Mouse (Mus musculus): ENCODE data around the gene 4933414I15Rik.
A peak's percentile ranks its signal among the peaks of the same experiment; 100 is the strongest.

4933414I15Rik gene

DNA sequence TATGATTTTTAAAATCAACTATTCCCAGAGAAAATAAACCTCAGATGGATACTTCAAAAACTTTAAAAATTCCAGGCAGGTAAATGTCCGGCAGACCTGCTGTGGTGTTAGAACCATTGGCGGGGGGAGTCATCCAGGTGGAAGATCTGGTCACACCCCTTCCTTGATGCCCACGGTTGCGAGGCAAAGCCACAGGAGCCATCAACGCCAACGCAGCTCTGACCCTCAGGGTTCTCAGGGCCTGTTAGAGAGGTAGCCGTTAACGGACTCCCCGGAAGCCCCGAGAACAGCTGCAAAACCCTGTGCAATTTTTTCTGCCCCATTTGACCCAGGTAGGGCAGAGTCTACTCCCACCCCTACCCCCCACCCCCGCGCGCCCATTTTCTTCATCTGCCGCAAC, at the start of gene 4933414I15Rik:
Gene 4933414I15Rik, minus strand, starts transcription at position 260 of the 400 bp plus-strand sequence.
- DNase-seq (ENCODE audit: low read depth, low spot score): no peak

DNA sequence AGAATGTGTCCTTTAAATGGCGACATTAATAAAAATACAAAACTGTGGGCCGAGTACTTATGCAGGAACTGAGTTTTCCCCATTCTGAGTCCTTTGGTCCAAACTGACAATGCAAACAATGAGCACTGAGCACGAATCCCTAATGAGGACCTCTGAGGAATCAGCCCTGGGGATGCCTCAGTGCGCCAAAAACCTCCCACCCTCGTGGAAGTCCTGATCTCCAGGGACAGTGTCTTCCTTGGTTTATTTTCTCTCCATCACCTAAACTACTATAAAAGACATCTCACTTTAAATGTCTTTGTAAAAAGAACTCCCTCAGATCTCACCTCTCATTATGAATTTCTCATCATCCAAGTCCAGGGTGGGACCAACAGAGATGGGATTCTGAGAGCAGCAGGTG, 38.1 kb upstream of the 4933414I15Rik start, which contains the start of gene Olfr1377:
Gene Olfr1377, plus strand, starts transcription at position 301 of the 400 bp plus-strand sequence.
- no peak for DNase-seq (ENCODE audit: low read depth, low spot score)

DNA sequence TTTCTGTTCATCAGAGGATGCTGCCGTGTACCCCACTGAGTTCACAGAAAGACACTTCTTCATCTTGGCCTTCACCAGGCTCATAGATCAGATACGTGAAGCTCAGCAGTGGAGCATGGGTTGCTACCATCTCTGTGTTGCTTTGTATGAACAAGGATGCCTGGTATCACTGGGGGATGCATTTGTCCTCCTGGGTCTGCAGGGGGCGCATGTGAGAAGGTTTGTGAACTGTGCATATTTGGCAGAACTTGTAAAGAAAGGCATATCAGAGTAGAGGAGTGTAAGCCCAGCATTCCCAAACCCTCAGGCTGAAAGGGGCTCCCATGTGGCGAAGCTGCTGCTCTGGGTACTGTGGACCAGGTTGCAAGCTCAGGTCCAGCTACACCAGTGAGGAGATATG, 33.7 kb upstream of the 4933414I15Rik start:
- DNase-seq (ENCODE audit: low read depth, low spot score): peak; percentile 3

DNA sequence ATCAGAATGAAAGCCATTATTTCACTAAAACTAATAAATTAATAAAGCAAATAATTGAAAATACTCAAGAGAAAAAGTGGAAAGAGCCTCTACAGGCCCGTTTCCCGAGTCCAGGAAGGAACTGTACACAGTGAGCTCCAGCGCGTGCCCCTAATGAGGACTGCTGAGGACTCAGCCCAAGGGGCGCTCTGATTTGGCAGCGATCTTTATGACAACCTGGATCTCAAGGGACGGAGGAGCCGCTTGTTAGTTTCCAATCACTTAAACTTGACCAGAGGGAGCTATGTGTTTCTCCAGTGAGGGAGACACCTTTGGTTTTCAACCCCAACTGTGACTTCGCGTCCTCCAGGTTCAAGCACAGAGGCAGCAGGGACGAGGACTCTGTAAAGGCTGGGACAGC, 22.7 kb upstream of the 4933414I15Rik start, which contains the start of gene Olfr1378:
Gene Olfr1378, plus strand, starts transcription at position 301 of the 400 bp plus-strand sequence.
- no peak for DNase-seq (ENCODE audit: low read depth, low spot score)

DNA sequence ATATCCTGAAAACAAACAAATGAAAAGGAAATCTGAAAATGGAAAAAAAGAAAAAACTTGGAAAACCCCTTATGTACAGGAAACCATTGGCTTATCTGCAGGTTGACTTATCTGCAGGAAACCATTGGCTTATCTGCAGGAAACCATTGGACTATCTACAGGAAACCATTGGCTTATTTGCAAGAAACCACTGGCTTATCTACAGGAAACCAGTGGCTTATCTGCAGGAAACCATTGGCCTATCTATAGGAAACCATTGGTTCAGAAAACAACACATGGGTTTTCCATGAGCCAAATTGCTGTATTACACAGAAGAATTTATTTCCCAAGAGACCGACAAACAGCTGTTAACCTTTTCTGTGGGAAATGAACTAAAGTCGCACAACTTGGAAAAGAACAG, 21.3 kb upstream of the 4933414I15Rik start:
- no peak for DNase-seq (ENCODE audit: low read depth, low spot score)

DNA sequence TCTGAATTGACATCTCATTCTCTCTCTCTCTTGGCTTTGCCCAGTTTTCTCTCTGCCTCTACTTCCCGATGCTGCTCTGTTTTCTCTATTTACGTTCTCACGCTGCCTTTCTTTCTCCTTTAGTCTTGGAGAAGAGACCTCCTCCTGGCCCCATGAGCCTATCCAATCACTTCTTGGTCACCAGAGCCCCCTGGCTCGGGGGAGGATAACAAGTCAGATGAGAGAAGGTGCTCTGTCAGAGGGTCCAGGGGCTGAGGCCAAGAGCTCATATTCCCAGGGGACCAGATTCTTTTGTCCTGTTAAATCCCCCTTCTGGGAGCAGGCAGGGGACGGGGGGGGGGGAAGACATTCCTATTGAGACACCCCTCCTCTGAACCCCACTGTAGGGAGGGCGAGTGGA, 10.1 kb upstream of the 4933414I15Rik start, which contains the start of gene Prop1:
Gene Prop1, minus strand, starts transcription at position 101 of the 400 bp plus-strand sequence.
- no peak for DNase-seq (ENCODE audit: low read depth, low spot score)

DNA sequence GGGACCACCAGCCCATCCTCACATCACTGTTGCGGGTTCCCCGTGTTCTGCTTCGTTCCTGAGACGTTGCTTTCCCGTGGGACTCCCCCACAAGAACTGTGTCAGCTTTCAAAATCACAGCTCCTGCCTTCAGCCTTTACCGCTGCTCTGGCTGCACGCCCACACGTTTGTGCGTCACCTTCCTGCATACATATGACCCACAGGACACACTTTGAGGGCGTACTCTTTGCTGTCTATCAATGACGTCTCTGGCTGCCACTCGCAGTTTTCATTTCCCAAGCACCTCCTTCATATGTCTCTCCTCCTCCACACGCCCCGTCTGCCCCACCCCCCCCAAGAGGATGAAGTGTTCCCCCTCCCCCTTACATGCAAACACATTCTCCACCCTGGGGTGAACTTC, 8.7 kb upstream of the 4933414I15Rik start:
- DNase-seq (ENCODE audit: low read depth, low spot score): peak; percentile 89

DNA sequence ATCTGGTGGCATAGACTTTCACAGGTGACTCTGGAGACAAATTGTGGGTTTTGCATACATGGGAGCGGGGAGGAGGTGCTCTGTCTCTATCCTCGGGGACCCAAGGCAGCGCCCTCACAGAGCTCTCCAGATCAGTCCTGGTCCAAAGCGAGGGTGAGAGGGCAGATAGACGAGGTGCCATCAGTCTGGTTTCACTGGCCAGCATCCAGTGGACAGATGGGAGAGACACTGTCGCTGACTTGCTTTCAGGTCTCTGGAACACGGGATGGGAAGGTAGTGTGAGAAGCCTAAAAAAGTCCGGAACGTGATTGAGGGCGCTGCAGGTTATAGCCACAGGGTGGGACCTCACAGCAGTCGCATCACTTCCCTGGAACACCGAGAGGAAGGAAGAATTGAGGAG, 1.2 kb downstream of the 4933414I15Rik start:
- DNase-seq (ENCODE audit: low read depth, low spot score): peak; percentile 16

DNA sequence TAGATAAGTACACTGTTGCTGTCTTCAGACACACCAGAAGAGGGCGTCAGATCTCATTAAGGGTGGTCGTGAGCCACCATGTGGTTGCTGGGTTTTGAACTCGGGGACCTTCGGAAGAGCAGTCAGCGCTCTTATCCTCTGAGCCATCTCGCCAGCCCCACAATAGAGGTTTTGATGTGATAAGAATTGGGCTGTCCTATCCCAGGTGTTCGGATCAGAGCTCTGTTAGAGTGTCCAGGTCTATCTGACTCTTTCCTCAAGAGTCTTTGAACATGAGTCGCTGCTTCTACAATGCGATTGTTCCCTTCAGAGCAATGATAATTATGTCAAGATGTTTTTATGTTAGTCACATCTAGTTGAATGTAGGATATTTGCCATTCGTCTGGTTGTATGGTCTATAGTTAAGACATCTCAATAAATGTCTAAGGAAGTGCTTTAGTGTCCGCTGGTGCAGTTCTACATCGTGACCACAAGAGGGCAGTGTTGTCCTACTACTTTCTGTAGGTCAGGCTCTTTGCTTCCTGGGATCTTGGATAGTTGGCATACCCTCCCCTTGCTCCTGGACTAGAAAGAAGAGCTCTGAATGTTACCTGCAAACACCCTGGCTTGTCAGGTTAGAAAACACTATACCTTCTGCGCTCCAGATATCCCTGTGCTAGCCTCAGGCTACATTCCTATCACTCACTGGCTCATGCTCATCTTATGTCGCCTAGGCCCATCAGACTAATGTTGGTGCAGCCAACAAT, 3.8 kb downstream of the 4933414I15Rik start:
- peak; percentile 79 for DNase-seq (ENCODE audit: low read depth, low spot score)

DNA sequence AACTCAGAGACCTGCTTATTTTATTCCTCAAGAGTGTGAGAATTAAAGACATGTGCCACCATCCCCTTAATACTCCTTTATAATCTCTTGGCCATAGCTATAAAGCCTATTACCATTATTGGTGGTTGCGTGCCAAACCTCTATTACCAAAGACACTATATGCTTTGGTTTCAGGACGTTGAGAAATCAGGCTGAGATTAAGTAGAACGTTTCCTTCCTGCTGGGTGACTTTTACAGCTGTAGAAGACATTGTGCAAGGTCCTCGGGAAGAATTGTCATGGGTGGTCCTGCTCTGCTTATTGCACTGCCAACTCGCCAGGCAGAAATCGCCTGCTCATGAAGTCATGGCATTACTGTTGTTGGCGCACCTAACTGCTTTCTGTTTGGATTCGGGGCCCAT, 5.1 kb downstream of the 4933414I15Rik start:
- DNase-seq (ENCODE audit: low read depth, low spot score): no peak

DNA sequence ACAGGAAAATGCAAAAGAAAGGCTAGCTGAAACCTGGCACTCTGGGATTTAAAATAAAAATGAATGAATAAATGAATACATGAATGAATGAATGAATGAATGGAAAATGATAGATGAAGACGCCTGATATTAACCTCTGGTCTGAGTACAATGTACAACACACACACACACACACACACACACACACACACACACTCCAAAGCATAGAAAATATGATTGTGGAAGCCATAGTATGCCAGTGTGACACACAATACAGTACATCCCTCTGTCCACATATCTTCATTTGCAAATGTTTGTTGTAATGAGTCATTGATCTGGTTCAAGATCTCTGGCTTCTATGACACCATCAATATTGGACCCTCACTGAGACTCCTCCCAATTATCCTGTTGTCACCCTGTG, 11.5 kb downstream of the 4933414I15Rik start:
- DNase-seq (ENCODE audit: low read depth, low spot score): no peak

DNA sequence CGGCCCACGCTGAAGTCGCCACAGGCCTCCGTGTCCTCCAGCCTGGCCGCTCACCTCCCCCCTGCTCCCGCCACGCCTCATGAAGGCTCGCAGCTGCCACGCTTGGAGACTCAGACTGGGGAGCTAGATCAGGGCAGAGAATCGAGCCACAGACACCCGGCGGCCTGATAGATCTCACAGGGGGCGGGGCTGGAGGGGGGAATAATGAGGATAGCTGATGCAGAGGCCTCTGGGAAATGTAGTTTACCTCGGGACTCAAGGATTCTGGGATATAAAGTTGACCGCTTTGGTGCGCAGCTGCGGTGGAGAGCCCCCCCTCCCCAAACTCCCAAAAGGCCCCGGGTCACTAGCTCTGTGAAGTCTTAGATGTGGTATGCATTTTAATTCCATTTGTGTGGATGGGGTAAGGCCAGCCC, 12.1 kb downstream of the 4933414I15Rik start, which contains the start of gene Zfp354b:
Gene Zfp354b, minus strand, starts transcription at position 183 of the 416 bp plus-strand sequence.
- DNase-seq (ENCODE audit: low read depth, low spot score): peak; percentile 98

DNA sequence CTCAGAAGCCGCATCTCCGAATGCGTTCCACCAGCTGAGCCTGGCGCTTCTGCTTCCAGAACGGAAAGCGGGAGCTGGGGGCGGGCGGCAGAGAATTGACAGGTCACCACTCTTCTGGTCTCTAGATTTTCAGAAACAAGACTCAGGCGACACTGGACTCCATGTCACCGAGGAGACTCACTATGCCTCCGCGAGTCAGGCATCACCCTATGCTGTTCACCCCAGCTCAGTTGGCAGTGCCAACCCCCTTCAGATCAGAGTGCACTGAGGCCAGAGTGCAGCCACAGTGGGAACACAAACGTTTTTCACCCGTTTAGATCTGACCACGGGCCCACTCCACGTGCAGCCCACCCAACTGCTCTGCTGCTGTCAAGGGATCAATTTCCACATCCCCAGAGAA, 12.5 kb downstream of the 4933414I15Rik start:
- peak; percentile 50 for DNase-seq (ENCODE audit: low read depth, low spot score)

DNA sequence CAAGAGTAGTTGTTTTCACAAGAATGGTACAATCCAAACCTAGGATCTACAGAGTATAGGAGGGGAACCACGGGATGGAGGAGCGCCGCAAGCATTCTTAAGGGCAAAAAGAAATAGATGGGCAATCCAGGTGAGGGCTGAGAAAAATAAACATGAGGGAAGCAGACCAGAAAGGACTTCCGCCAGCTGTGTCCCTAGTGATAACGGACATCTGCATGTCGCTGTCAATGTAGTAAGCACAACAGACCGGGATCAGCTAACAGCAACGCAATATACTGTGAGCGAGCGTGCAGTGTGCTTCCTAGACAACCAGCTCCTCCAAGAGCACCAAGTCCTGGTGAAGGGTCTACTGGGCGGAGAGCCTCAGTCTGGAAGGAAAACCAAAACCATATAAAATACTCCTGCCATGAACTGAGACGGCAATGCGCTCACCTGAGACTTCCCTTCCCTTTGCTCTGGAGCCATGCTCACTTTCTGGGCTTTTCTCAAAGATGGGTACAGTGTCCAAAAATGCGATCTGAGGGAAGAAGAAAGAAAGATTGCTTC, 13.0 kb downstream of the 4933414I15Rik start:
- DNase-seq (ENCODE audit: low read depth, low spot score): peak; percentile 47

DNA sequence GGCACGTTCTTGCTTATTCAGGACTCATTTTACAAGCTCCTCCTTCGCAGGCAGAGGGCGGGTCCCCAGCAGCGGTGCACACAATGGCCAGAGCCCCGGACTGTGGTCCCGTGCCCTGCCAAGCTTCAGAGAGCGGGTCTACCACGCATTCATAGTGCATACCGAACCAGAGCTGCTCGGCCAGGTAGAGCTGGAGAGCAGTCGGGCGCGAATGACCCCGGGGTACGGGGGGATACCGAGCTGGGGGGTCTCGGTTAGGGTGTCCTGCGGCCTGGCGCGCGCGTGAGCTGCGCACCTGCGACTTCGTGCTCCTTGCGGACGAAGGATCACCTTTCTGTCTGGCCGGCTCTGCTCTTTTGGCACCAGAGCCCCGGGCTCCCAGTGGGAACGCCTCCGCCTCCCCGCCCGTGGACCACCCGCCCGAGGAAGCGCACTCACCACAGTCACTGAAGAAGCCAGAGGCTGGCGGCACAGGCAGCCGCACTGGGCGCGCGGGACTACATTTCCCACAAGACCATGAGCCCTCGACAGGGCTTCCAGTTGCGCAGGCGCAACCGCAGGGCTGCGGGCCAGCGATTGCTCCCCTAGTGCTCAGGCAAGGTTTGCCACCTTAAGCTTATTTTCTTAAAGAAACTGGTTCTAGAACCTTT, 27.8 kb downstream of the 4933414I15Rik start, which contains the start of gene Zfp2:
Gene Zfp2, minus strand, starts transcription at position 495 of the 650 bp plus-strand sequence.
- peak; percentile 97 for DNase-seq (ENCODE audit: low read depth, low spot score)

DNA sequence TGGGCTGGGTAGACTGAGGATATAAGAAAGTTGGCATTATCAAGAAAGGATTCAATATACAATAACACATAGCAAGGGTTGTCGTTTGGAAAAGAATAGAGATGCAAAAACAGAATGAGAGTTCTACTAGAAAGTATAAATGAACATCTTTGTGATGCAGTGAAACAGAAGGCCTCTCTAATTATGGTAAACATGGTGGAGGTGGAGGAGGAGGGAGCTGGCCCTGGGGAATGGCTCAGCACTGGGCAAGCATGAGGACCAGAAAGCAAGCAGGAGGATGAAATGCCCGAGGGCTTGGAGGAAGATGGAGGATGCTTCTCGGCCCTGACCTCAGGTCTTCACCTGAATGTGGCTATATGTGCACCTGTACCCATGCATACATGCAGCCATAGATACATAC, 29.1 kb downstream of the 4933414I15Rik start:
- DNase-seq (ENCODE audit: low read depth, low spot score): peak; percentile 60

DNA sequence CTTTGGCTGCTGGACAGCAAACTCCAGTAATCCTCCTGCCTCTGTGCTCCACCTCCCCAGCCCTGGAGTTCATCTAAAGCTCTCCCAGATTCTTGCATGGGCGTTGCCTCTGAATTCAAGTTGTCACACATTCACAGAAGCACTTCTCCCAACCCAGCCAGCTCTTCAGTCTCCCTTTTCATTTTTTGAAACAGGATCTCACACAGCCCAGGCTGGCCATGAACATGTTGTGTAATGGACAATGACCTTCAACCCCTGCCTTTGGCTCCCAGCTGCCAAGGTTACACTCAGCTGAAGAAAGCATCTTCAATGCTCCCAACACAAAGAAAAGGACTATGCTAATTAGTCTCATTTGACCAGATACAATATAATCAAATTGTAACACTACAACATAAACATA, 30.3 kb downstream of the 4933414I15Rik start:
- DNase-seq (ENCODE audit: low read depth, low spot score): no peak

DNA sequence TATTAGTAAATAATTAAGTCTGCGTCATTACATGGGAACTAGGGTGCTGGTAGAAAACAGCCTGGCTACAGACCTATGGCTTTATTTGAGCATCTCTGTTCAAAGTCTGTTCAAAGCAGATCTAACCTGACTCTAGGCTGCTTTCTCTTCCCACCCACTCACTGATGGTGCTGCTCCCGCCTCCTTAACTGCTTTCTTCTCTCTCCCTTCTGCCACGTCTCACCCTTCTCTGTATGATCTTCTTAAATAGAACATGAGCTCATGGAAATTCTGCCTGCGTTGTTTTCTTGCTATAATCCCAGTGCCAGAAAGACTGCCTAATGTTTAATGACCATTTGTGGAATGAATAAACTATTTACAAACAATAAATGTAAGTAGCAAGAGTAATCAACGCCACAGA, 35.4 kb downstream of the 4933414I15Rik start:
- DNase-seq (ENCODE audit: low read depth, low spot score): peak; percentile 87

DNA sequence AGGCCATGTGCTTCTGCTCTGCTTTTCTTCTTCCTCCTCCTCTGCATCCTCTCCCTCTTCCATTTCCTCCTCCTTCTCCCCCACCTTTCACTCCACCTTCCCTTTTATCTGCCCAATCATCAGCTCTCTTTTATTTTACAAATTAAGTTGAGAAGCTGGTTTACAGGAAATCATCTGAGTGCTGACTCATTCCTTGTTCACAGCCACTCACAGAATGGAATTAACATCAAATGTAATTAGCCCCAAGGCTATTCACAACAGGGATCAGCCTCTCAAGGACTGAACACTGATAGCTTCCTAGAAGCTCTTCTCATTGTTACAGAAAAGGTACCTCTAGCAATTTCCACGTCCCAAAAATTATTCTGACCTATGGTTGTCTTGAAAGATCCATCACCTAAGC, 46.2 kb downstream of the 4933414I15Rik start:
- DNase-seq (ENCODE audit: low read depth, low spot score): no peak

DNA sequence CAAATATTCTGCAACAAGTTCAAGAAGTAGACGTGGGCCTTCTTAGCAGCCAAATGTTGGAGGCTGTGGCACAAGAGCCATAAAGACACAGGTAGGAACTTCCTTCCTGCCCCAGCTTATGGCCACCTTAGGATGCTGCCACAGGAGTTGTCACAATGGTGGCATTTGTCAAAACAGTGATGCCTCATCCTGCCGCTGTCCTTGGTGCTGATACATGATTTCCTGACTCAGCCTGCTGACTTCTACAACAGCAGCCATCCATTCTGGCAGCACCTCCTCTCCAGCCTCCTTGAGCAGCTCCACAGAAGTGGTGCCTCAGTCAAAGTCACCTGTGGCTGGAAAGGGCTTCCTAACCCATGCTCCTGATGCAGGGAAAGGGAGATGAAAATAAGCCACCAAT, 51.1 kb downstream of the 4933414I15Rik start:
- DNase-seq (ENCODE audit: low read depth, low spot score): no peak

All from brain, adult 2 months (tissue).